Mouse (Mus musculus): ENCODE results near the gene Dmpk. TPM values are rescaled to one million over a fixed set of nuclear protein-coding genes. Genes with fewer than 3 reads are reported as not detected.
A peak's percentile ranks its signal among the peaks of the same experiment; 100 is the strongest.
"Not testable (repeated sequence)": the region's sequence is repeated elsewhere in the genome, so short reads cannot be mapped to it uniquely, and the experiment has no call there.

The Dmpk gene
- polyA plus RNA-seq, 1 experiment from 2014 or later = 10.1 TPM

GRCm38 (mm10) chr7:19071024-19071423 lies 12.6 kb upstream of the Dmpk start:
- ATAC-seq; H3K36me3 ChIP-seq (ENCODE audit: control insufficient read depth, insufficient read depth); H3K27ac ChIP-seq (ENCODE audit: low read length); H3K4me1 ChIP-seq (replicated peaks; ENCODE audit: control insufficient read depth, insufficient read depth, low read length); H3K27me3 ChIP-seq (replicated peaks; ENCODE audit: control insufficient read depth, insufficient read depth, low read length); H3K4me3 ChIP-seq (replicated peaks; ENCODE audit: low read length); H3K9ac ChIP-seq (replicated peaks; ENCODE audit: low read depth, low read length); H3K9me3 ChIP-seq (ENCODE audit: control insufficient read depth, low read length); H3K4me2 ChIP-seq (ENCODE audit: low read length): not testable (repeated sequence)
- 63% methylated on average over 3 of the region's 3 CpGs for WGBS

DNA sequence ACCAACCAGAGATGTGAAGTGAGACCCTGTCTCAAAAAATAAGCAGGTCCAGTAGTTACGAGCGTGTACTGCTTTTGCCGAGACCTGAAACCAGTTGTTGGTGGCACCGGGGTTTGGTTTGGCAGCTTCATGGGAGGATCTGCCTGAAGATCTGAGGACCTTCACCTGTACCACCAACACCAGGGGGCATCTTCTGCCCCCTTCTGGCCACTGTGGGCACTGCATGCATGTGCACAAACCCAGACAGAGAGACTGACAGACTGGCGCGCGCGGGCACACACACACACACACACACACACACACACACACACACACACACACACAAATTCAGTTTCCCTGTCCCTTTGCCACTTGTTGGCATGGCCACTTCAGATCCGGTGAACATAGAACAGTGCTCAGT lies 10.1 kb upstream of the Dmpk start:
- no peak for ATAC-seq
- Histone ChIP-seq H3K9me3 (ENCODE audit: control insufficient read depth, low read length) (no peaks in the 10 kb centered on the region), H3K4me3 (replicated peaks; ENCODE audit: low read length) (no peak overlapping the region), H3K9ac (replicated peaks; ENCODE audit: low read depth, low read length) (no peak overlapping the region), H3K4me1 (replicated peaks; ENCODE audit: control insufficient read depth, insufficient read depth, low read length) (peaks cover 24% of the 10 kb centered on the region), H3K36me3 (ENCODE audit: control insufficient read depth, insufficient read depth) (peaks cover 4% of the 10 kb centered on the region), H3K4me2 (ENCODE audit: low read length) (no peak overlapping the region), H3K27ac (ENCODE audit: low read length) (no peak overlapping the region), H3K27me3 (replicated peaks; ENCODE audit: control insufficient read depth, insufficient read depth, low read length) (no peaks in the 10 kb centered on the region)
- WGBS = 82% methylated on average over 9 of the region's 9 CpGs

DNA sequence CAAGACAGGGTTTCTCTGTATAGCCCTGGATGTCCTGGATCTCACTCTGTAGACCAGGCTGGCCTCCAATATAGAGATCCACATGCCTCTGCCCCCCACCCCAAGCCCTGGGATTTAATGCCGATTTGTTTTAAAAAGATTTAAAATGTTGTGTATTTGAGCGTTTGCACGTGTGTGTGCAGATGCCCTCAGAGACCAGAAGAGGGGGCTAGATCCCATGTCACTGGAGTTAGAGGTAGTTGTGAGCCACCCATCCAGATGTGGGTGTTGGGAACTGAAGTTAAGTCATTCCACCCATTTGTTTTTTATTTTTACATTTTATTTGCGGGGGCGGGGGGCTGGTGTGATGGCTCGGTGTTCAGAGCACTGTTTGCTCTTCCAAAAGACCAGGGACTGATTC lies 9.2 kb upstream of the Dmpk start:
- H3K4me2 ChIP-seq (ENCODE audit: low read length) = no peak overlapping the region
- H3K36me3 ChIP-seq (ENCODE audit: control insufficient read depth, insufficient read depth) = peaks cover 7% of the 10 kb centered on the region
- no peak overlapping the region for H3K9ac ChIP-seq (replicated peaks; ENCODE audit: low read depth, low read length)
- H3K4me1 ChIP-seq (replicated peaks; ENCODE audit: control insufficient read depth, insufficient read depth, low read length) = peaks cover 24% of the 10 kb centered on the region
- no peak overlapping the region for H3K27ac ChIP-seq (ENCODE audit: low read length)
- 94% methylated on average over 6 of the region's 6 CpGs for WGBS
- no peak for ATAC-seq
- H3K27me3 ChIP-seq (replicated peaks; ENCODE audit: control insufficient read depth, insufficient read depth, low read length) = no peaks in the 10 kb centered on the region
- H3K4me3 ChIP-seq (replicated peaks; ENCODE audit: low read length) = no peak overlapping the region
- H3K9me3 ChIP-seq (ENCODE audit: control insufficient read depth, low read length) = no peaks in the 10 kb centered on the region

DNA sequence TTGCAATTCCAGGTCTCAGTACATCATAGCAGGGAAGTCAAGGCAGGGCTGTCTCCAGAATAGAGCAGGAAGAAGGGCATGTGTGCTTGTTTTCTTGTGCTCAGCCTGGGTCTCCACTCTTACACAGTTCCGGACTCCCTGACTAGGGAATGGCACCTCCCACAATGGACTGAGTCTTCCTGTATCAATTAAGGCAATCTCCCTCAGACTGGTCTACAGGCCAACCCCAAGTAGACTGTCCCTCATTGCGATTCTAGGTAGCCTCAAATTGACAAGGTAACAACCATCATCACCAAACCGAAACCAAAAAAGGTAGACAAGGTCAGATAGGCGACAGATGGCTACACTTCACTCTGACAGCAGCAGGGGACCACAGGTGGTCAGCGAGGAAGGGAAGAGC lies 8.4 kb upstream of the Dmpk start:
- no peak for ATAC-seq
- H3K27ac ChIP-seq (ENCODE audit: low read length) = no peak overlapping the region
- H3K36me3 ChIP-seq (ENCODE audit: control insufficient read depth, insufficient read depth) = peaks cover 10% of the 10 kb centered on the region
- no peaks in the 10 kb centered on the region for H3K27me3 ChIP-seq (replicated peaks; ENCODE audit: control insufficient read depth, insufficient read depth, low read length)
- H3K4me3 ChIP-seq (replicated peaks; ENCODE audit: low read length) = peak overlapping the region; percentile 64
- 55% methylated on average over 5 of the region's 5 CpGs for WGBS
- H3K9ac ChIP-seq (replicated peaks; ENCODE audit: low read depth, low read length) = peak overlapping the region; percentile 44
- peaks cover 24% of the 10 kb centered on the region for H3K4me1 ChIP-seq (replicated peaks; ENCODE audit: control insufficient read depth, insufficient read depth, low read length)
- no peaks in the 10 kb centered on the region for H3K9me3 ChIP-seq (ENCODE audit: control insufficient read depth, low read length)
- H3K4me2 ChIP-seq (ENCODE audit: low read length) = peak overlapping the region; percentile 66

DNA sequence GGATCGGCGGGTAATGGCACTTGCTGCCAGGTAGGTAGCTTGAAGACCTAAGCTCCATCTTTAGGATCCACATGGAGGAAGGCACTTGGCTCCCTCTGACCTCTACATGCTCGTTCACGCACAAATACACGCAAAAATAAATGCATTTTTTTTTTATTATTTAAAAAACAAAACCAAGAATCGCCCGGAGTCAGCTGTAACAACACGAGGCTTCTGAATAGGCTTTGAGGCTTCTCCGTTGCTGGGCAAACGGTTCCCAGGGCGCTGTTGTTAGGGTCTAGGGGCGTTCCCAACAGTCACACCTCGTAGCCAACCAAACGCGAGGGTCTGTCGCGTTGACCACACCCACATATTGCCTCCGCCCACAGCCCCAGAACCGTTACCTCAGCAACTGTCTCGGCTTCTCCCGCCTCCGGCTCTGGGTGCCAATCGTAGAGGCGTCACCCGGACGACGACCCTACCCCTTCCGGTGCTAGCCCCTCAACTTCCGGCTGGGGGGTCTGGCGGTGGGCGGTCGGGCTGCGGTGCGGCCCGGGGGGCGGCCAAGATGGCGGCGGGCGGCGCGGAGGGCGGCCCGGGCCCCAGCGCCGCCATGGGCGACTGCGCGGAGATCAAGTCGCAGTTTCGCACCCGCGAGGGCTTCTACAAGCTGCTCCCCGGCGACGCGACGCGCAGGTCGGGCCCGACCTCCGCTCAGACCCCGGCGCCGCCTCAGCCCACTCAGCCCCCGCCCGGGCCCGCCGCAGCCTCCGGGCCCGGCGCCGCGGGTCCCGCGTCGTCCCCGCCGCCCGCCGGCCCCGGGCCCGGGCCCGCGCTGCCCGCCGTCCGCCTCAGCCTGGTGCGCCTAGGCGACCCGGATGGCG lies 7.7 kb upstream of the Dmpk start, which contains the start of gene Dmwd:
Dmwd (plus strand) TSS at position 505 of the 863 bp plus-strand sequence.
- H3K36me3 ChIP-seq (ENCODE audit: control insufficient read depth, insufficient read depth) = peaks cover 15% of the 10 kb centered on the region
- peak; percentile 99 for ATAC-seq
- peaks cover 24% of the 10 kb centered on the region for H3K4me1 ChIP-seq (replicated peaks; ENCODE audit: control insufficient read depth, insufficient read depth, low read length)
- peak within 1 kb of the TSS; percentile 84 for H3K9ac ChIP-seq (replicated peaks; ENCODE audit: low read depth, low read length)
- no peaks in the 10 kb centered on the region for H3K27me3 ChIP-seq (replicated peaks; ENCODE audit: control insufficient read depth, insufficient read depth, low read length)
- H3K27ac ChIP-seq (ENCODE audit: low read length) = peak within 1 kb of the TSS; percentile 58
- H3K4me3 ChIP-seq (replicated peaks; ENCODE audit: low read length) = peak within 1 kb of the TSS; percentile 64
- under 1% methylated on average over 79 of the region's 91 CpGs for WGBS
- H3K4me2 ChIP-seq (ENCODE audit: low read length) = peak within 1 kb of the TSS; percentile 97
- H3K9me3 ChIP-seq (ENCODE audit: control insufficient read depth, low read length) = no peaks in the 10 kb centered on the region

DNA sequence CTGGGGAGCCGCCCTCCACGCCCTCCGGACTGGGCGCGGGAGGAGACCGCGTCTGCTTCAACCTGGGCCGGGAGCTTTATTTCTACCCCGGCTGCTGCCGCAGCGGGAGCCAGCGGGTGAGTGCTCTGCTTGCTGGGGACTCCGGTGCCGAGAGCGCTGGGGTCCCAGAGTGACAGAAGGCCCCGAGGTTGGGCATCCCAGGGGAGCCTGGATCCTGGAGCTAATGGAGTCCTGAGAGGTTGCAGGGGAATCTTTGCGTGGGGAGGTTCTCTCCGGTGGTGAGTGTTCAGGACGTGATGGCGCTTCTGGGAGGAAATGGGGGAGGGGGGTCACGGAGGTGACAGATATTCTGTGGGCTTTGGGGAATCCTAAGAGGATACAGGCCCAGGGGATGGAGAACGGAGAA lies 7.1 kb upstream of the Dmpk start:
- Histone ChIP-seq H3K27ac (ENCODE audit: low read length) (peak overlapping the region; percentile 58), H3K27me3 (replicated peaks; ENCODE audit: control insufficient read depth, insufficient read depth, low read length) (no peaks in the 10 kb centered on the region), H3K9ac (replicated peaks; ENCODE audit: low read depth, low read length) (peak overlapping the region; percentile 84), H3K4me3 (replicated peaks; ENCODE audit: low read length) (peak overlapping the region; percentile 64), H3K4me2 (ENCODE audit: low read length) (peak overlapping the region; percentile 97), H3K4me1 (replicated peaks; ENCODE audit: control insufficient read depth, insufficient read depth, low read length) (peaks cover 24% of the 10 kb centered on the region), H3K9me3 (ENCODE audit: control insufficient read depth, low read length) (no peaks in the 10 kb centered on the region), H3K36me3 (ENCODE audit: control insufficient read depth, insufficient read depth) (peaks cover 21% of the 10 kb centered on the region)
- no peak for ATAC-seq
- WGBS = under 1% methylated on average over 22 of the region's 22 CpGs

DNA sequence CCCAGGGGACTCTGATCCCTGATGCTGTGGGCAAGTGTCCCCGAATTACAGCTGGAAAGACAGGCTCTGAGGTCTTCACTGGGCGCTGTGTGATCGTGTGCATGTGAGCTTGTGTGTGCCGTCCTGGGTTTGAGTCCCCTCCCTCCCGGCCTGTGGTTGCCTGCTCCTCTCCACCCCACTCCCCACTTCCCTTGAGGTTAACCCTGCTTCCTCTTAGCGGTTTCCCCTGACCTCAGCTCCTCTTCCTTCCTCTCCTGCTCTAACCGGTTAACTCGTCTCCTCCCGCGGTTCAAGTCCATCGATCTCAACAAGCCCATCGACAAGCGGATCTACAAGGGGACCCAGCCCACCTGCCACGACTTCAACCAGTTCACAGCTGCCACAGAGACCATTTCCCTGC lies 5.9 kb upstream of the Dmpk start:
- Histone ChIP-seq H3K4me3 (replicated peaks; ENCODE audit: low read length) (peak overlapping the region; percentile 64), H3K27ac (ENCODE audit: low read length) (no peak overlapping the region), H3K4me2 (ENCODE audit: low read length) (peak overlapping the region; percentile 97), H3K36me3 (ENCODE audit: control insufficient read depth, insufficient read depth) (peaks cover 31% of the 10 kb centered on the region), H3K9ac (replicated peaks; ENCODE audit: low read depth, low read length) (no peak overlapping the region), H3K4me1 (replicated peaks; ENCODE audit: control insufficient read depth, insufficient read depth, low read length) (peaks cover 24% of the 10 kb centered on the region), H3K27me3 (replicated peaks; ENCODE audit: control insufficient read depth, insufficient read depth, low read length) (no peaks in the 10 kb centered on the region), H3K9me3 (ENCODE audit: control insufficient read depth, low read length) (no peaks in the 10 kb centered on the region)
- ATAC-seq = no peak
- 84% methylated on average over 14 of the region's 14 CpGs for WGBS

GRCm38 (mm10) chr7:19078732-19079131 lies 4.9 kb upstream of the Dmpk start:
- Histone ChIP-seq H3K27ac (ENCODE audit: low read length) (no peak overlapping the region), H3K4me3 (replicated peaks; ENCODE audit: low read length) (no peak overlapping the region), H3K4me2 (ENCODE audit: low read length) (no peak overlapping the region), H3K4me1 (replicated peaks; ENCODE audit: control insufficient read depth, insufficient read depth, low read length) (peaks cover 24% of the 10 kb centered on the region), H3K36me3 (ENCODE audit: control insufficient read depth, insufficient read depth) (peaks cover 34% of the 10 kb centered on the region), H3K27me3 (replicated peaks; ENCODE audit: control insufficient read depth, insufficient read depth, low read length) (no peaks in the 10 kb centered on the region), H3K9me3 (ENCODE audit: control insufficient read depth, low read length) (no peaks in the 10 kb centered on the region), H3K9ac (replicated peaks; ENCODE audit: low read depth, low read length) (no peak overlapping the region)
- 74% methylated on average over 3 of the region's 3 CpGs for WGBS
- no peak for ATAC-seq

DNA sequence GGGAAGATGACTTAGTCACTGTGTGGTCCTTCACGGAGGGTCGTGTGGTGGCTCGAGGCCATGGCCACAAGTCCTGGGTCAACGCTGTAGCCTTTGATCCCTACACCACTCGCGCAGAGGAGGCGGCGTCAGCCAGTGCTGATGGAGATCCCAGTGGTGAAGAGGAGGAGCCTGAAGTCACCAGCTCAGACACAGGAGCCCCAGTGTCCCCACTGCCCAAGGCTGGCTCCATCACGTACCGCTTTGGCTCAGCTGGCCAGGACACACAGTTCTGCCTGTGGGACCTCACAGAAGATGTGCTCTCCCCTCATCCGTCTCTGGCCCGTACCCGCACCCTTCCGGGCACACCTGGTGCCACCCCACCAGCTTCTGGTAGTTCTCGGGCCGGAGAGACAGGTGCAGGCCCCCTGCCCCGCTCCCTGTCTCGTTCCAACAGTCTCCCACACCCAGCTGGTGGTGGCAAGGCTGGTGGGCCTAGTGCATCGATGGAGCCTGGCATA lies 3.1 kb upstream of the Dmpk start:
- no peak overlapping the region for H3K9ac ChIP-seq (replicated peaks; ENCODE audit: low read depth, low read length)
- no peaks in the 10 kb centered on the region for H3K27me3 ChIP-seq (replicated peaks; ENCODE audit: control insufficient read depth, insufficient read depth, low read length)
- H3K36me3 ChIP-seq (ENCODE audit: control insufficient read depth, insufficient read depth) = peaks cover 34% of the 10 kb centered on the region
- peaks cover 19% of the 10 kb centered on the region for H3K4me1 ChIP-seq (replicated peaks; ENCODE audit: control insufficient read depth, insufficient read depth, low read length)
- H3K27ac ChIP-seq (ENCODE audit: low read length) = no peak overlapping the region
- no peak overlapping the region for H3K4me2 ChIP-seq (ENCODE audit: low read length)
- H3K4me3 ChIP-seq (replicated peaks; ENCODE audit: low read length) = no peak overlapping the region
- H3K9me3 ChIP-seq (ENCODE audit: control insufficient read depth, low read length) = no peaks in the 10 kb centered on the region
- ATAC-seq = no peak
- WGBS = 91% methylated on average over 19 of the region's 19 CpGs

Measured in forebrain, embryonic 16.5 days (tissue).